Mouse (Mus musculus) testis, postnatal 10 days (tissue): ENCODE results near the gene Ttc21b.
"Not testable (repeated sequence)": the region's sequence is repeated elsewhere in the genome, so short reads cannot be mapped to it uniquely, and the experiment has no call there.

ENCODE experiments used
- DNase-seq: peaks from one replicate; pipeline ENCODE4 v3.0.0; 2021; ENCODE audit warnings: low spot score

Gene Ttc21b

DNA sequence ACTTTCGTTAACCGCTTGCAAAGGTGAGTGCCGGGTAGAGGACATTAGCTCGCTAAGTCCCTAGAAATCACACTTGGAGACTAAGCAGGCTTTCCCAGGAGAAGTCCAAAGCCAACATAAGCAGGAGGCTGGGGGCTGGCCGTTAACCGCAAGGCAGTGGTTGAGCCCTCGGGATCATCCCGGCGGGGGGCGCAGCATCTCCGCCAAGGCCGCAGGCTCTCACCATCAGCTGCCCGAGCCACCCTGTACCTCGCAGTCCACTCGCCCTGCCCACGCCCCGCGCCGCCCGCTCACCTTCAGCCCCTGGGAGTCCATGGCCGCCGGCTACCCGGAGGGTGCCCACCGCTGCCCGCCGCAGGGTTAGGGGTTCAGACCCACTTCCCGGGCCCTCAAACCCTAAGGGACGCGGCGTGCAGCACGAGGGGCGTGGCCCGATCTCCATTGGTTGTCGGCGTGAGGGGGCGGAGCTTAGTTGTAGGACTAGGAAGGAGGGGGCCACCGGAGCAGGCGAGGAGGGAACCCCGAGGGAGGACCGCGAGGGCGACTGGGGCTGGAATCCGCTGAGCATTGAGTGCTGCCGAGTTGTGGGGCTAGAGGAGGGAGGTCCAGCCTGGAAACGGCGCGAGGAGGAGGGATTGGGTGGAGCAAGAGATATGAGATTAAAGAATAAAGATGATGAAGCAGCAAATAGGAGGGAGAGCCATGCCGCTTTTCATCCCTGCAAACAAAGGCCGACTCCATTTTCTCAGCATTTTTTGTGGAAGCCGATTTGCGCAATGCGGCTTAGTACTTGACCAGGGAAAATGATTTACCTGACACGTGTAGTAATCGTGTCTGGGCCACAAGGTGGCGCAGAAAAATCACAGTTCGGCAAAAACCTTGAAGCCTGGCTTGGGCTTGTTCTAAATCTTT is at the start of gene Ttc21b:
TSS of gene Ttc21b (minus strand) at position 398 of the 912 bp plus-strand sequence.
- DNase-seq, result peak; percentile 98

GRCm38 (mm10) chr2:66272551-66272950 is 16.1 kb upstream of the Ttc21b start:
- no peak for DNase-seq

- no peak for DNase-seq
Measured at GRCm38 (mm10) chr2:66244013-66244412, 12.4 kb downstream of the Ttc21b start.

GRCm38 (mm10) chr2:66240334-66240733 is 16.1 kb downstream of the Ttc21b start:
- DNase-seq, result no peak

GRCm38 (mm10) chr2:66238886-66239285 is 17.5 kb downstream of the Ttc21b start:
- no peak for DNase-seq

DNA sequence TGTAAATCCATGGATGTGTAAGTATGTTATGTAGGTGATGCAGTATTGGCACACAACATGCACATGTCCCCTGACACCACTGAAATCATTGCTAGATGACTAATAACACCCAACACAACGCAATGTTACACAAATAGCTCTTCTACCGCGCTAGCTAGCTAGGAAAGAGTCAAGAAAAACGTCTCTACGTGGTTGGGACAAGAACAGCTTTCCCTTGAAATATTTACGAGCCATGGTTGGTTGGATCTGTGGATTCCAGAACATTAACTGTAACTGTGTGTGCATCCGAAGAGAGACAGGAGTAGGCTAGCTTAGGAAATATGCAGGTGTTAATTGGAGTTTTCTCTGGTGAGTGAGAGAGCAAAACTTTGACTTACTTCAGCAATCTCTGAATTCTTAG is 35.5 kb downstream of the Ttc21b start:
- DNase-seq, result no peak

DNA sequence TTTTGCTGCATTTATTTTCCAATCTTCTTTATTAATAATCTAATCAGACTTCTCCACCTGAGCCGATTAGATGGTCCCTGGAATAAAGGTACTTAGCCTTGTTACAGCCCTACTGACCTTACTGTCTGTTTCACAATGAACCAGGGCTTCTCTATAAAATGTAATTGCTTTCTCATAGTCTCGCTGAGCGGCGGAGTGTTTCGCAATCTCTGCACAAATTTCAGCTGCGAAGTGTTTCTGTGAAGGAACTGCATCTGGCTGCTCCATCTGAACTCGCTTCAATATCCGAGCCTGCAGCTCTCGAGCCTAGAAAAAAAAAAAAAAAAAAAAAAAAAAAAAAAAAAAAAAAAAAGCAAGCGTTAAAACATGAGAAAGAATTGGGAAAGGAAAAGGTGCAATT is 46.5 kb downstream of the Ttc21b start:
- DNase-seq, result no peak

GRCm38 (mm10) chr2:66209353-66209752 is 47.1 kb downstream of the Ttc21b start:
- no peak for DNase-seq

DNA sequence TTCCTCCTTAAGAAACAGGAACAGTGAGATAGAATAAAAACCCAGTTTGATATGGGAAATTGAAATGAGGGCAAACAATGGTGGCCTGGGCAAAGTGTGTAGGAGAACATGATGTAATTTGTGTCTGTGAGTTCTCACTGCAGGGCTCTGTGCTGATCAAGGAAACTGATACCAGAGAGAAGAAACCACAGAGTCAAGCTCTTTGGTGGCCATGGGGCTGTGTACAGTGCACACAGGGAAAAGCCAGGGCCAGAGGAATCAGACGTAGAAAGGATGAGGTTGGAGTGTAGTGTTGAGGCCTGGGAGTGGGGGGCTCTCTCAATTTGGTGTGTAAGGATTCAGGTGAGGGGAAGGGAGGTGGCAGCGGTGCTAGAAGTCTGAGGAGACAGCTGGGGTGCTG is 49.6 kb downstream of the Ttc21b start:
- no peak for DNase-seq

DNA sequence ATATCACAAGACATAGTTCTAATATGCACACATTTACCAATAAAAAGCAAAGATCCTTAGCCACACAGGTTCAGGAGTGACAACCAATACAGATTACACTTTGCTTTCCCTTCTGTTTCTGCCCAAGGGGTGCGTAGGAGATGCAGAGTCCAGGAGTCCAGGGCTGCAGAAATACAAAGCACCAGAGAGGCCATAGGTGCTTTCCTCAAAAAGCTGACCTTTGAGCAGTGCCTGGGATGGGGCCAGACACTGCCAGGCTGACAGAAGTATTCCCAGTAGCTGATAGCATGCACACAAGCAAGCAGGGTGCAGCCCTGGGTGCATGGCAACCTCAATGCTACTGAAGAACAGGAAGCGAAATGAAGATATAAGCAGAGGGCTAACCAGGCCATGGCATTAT is 52.2 kb downstream of the Ttc21b start:
- no peak for DNase-seq

DNA sequence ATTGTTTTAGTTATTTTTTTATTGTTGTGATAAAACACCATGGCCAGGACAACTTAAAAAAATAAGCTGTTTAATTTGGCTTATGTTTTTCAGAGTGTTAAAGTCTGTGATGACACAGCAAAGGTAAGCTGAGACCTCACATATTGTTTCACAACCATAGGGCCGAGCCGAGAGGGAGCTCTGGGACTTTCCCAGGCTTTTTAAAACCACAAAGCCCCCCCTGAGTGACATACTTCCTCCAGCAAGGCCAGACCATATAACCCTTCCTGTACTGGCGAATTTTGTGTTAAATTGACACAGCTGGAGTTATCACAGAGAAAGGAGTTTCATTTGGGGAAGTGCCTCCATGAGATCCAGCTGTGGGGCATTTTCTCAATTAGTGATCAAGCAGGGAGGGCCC is 56.2 kb downstream of the Ttc21b start:
- no peak for DNase-seq

DNA sequence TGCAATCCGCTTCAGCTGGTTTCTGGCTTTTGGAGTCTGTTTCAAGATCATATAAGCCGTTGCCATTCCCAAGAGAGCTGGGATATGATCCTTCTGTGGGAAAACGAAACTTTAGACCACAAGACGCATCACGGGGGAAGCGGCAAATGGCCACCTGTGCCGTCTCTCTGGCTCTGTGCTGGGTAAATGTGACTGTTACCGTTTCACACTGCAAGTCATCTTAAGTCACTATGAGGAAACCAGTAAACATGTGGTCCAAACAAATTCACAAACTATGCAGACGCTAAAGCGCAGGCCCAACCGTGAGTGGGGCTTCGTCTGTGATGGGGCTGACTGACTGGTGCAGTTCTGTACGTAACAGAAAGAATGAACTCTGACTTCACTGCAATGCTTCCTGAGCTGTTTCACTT is 64.7 kb downstream of the Ttc21b start:
- DNase-seq, result no peak

DNA sequence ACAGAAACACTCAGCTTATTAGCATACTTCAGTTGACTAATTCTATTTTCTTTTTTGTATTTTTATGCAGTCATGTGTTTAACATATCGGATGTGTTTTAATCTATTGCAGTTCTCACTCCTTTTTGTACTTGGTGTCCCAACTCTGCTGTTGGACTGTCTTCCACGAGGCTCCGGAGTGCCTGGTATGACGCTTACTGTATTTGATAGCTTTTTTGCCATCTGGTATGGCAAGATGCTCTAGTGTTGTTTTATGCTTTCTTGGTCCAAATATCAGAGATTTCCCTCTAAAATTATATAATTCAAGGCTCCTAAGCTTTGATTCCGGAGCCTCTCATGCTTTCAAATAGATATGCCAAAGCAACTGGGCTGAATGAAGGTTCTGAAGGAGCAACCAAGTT is 66.3 kb downstream of the Ttc21b start:
- no peak for DNase-seq

GRCm38 (mm10) chr2:66189197-66189596 is 67.2 kb downstream of the Ttc21b start:
- DNase-seq, result not testable (repeated sequence)

DNA sequence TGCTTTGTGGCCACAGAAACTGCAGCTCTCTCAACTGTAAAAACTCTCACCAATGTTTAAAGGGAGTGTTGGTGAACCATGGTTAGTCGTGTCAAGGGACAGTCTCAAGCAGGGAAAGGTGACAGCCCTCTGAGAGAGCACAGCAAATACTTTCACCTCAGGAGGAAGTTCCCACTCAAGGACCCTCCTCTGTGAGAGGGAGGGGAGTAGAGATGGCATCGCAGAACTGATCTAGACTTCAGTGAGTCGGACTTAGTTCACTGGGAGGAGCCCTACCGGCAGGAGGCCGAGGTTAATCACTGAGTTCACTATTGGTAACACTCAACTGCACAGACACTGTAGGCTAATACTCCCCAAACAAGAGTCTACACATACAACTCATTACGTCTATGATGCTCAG is 68.9 kb downstream of the Ttc21b start:
- no peak for DNase-seq

GRCm38 (mm10) chr2:66184431-66185164 is 71.8 kb downstream of the Ttc21b start:
- no peak for DNase-seq

- peak; percentile 76 for DNase-seq
Measured at GRCm38 (mm10) chr2:66180293-66180692, 76.1 kb downstream of the Ttc21b start.

DNA sequence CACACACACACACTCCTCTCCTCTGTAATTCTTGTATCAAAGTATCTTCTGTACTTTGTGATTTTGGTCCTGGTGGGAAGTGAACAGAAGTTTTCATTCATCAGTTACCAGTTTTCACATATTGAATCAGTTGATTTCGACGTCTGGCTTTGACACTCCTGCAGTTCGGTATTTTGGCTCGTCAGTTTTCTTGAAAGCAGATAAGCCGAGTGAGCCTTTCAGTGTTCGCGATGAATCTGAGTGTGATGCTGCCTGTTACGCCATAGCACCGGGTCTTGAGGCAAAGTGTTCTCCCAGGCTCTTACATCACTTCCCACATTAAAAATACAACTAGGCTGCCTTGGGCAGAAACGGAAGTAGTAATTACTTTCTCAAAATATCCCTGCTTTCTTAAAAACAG is 76.6 kb downstream of the Ttc21b start:
- DNase-seq, result no peak

DNA sequence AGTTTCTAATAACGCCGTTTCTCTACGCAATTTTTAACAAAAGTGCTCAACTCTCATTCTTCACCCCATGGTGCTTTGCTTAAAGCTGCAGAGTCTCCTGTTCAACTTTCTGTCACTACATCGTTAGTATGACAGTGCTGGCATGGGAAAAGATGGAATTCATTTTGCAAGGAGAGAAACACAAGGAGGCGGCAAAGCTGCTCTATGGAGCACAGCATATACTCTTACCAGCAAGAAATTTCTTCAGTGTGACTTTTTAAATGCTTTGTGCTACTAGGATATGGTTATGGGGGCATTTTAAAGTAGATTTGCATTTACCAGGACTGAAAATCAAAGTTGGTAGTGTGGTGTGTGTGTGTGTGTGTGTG is 77.6 kb downstream of the Ttc21b start:
- no peak for DNase-seq

DNA sequence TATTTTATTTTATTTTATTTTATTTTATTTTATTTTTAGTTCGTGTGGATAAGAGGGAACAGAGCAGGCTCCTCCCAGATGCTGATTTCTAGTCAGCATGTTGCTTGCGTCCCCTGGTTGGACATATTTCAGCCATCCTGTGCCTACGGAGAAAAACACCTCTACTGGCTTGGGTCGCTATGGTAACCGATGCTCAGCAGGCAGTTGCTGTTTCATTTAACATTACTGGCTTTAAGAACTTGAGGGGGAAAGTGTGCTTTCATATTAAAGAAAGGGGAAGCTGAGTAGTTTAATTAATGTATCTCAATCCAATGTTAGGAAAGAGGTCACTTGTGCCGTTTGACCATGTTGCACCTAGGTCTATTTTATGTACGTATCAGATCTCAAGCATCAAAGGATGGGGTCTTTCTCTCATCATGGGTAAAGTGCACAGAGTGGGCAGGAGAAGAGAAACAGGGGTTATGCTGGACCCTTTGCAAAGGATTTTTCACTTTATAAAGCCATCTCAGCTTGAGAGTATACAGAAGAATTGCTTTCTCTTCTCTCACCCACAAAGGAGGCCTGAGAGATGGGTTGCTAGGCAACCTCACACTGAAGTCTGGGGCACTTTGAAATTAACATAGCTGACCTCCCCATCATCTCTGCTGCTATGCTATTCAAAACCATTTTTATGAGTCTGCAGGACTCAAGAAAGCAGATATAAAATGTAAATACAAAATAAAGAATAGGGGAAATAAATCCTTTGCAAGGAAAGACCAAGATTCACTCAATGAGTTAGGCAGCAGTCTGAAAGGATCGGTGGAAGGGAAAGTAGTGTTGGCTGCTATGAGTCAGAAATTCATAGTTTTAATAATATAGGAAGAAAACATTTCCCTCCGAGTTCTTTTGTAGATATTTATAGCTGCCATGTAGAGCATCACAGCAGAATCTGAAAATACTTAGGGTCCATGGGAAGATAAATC is 78.2 kb downstream of the Ttc21b start:
- DNase-seq, result no peak

- DNase-seq, result no peak
Measured at GRCm38 (mm10) chr2:66177017-66177416, 79.4 kb downstream of the Ttc21b start.

DNA sequence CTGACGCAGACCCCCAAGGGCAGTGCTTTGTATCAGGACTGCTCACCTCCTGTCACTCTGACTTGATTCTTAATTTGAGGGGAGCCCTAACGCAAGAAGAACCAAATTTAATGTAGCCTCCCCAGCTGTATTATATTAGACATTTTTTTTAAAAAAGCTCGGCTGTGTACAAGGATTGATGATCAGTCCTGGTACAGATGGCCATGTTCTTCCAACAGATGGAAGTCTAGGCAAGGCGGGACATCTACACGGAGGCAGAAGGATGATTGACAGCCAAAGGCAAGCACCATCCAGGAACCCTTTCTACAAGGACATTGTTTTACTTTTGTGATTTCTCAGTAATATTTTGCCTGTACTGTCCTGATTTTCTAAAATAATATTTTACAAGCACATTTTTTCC is 83.3 kb downstream of the Ttc21b start:
- DNase-seq, result no peak
